Mouse (Mus musculus): ENCODE data around the gene Me1.
"Not testable (repeated sequence)": the region's sequence is repeated elsewhere in the genome, so short reads cannot be mapped to it uniquely, and the experiment has no call there.

Gene Me1

DNA sequence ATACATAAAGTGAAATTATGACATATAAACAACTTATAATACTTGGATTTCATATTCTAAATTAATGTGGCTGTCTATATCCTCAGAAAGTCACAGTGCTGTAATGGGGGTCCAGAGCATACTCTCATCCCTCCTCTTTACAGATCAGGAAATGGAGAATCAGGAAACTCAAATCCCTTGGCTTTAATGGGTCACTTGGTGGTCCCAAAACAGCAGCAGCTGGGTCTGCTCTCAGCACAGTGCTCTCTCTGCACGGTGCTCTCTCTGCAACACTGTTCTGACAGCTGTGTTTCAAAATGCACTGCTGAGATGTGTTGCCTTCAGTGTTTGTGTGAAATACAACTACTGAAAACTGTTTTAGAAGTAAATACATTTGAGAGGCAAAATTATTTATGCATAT lies 43.6 kb downstream of the Me1 start:
- DNase-seq (ENCODE audit: low read depth), result no peak

DNA sequence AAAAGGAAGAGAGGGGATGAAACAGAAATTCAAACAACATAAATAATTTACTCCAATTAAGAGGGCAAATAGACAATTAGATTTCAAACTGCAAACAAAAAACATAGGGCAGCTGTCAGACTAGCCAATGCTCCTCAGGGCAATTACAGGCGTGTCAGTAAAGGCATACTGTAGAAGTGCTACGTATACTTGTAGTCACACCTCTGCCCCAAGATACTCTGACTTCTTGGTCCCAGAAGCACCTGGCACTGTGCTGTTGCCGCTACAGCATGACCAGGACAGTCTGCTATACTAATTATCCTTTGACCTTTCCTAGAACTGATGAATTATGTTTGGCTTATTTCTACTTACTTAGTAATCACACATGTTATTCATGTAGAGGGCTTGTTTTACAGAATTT lies 44.5 kb downstream of the Me1 start:
- DNase-seq (ENCODE audit: low read depth), result no peak

DNA sequence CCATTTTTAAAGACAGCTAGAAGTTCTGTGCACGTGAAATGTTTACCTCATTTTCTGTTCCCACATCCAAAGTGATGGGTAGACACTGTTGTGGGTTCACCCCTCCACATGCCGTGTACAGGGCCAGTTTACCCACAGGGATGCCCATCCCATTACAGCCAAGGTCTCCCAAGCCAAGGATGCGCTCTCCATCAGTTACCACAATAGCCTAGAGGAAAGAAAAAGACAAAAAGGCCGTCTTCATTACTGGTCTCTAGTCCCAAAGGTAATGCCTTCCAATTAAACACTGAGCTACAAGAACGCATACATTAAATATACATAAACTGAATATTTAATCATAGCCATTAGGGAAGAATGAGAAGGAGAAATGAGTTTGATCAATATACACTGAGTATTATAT lies 44.9 kb downstream of the Me1 start:
- no peak for DNase-seq (ENCODE audit: low read depth)

DNA sequence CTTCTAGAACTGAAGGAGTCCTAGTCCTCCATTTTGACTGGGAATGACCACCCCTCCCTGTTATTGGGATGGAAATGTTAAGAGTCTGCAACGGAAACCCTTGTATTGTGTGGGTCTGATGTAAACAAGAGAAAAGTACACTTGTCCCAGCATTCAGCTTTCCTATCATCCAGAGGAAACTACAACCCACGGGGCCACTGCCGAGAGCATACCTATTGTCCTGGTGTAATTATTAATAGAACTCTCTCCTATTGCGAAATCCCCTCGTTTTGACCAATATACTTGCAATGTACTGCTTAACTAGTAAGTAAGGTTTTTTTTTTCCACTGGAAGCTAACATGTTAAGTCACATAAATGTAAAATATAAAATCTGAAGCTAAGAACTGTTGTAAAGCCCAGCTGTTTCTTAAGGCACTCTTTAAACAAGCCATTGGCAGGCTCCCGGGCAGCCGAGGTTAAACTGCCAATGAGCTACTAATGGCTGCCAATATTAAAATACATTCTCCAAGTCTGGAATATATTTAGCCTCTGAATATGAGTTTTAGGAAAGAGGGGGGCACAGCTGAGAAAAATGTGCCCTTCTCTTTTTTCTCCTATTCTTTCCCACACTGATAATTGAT lies 47.7 kb downstream of the Me1 start:
- DNase-seq (ENCODE audit: low read depth), result no peak

DNA sequence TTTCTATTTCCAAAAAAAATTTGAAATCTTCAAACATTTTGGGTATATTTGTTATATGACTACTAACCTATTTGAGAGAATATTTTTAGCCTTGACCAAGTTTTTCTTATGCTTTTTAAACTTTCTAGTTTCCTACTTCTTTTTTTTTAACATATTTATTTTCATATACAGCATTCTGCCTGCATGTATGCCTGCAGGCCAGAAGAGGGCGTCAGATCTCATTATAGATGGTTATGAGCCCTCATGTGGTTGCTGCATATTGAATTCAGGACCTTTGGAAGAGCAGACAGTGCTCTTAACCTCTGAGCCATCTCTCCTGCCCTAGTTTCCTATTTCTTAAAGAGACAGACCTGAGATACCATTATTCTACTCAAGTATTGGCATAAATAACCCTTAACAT lies 48.9 kb downstream of the Me1 start:
- no peak for DNase-seq (ENCODE audit: low read depth)

DNA sequence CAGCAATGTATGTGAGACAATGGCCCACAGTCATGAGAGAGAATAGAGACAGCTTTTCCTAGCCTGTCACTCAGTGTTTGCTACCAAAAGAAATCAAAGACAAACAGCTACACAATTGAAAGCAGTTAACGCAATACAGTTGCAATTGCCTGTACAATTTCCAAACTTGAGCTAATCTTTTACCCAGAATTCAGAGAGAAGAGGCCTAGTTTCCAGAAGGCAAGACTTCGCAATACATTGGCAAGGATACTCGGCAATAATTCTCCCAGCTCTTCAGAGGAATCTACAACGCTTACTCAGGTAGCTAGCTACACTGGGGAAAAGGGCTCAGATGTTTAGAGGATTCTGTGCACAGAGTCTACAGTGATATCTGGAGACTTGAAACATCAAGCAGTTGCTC lies 52.3 kb downstream of the Me1 start:
- no peak for DNase-seq (ENCODE audit: low read depth)

DNA sequence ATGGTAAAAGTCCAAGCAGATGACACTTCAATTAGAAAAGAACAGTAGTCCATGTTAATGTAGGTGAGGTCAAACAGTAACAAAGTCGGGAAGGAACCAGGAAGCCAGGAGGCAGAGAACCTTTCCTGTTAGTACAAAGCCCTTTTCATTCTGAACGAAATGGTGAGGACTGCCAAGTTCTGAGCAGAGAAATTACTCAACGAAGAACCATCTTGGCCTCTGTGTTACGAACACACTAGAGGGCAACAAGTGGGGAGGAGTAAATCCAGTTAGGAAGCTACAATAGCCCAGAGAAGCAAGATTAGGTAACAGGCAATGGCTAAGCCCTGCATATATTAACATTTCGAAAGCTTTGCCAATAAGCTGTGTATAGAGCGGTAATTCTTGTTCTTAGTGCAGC lies 57.0 kb downstream of the Me1 start:
- no peak for DNase-seq (ENCODE audit: low read depth)

DNA sequence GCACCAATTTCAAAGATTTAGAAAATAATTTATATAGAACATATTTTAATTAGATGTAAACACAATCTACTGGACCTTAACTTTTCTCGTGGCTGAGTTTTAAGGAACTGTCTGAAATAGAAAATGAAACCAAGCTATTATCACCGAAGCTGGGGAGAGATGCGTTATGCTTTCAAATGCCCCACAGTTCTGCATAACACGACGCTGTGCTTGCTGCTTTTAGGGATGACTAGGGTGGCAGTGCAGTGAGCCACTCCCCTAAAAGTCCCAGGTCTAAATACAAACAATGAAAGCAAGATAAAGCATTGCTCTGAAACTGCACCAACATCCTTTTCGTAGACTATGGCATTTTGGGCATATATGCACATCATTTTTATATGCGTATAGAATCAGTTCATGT lies 64.6 kb downstream of the Me1 start:
- DNase-seq (ENCODE audit: low read depth), result no peak

DNA sequence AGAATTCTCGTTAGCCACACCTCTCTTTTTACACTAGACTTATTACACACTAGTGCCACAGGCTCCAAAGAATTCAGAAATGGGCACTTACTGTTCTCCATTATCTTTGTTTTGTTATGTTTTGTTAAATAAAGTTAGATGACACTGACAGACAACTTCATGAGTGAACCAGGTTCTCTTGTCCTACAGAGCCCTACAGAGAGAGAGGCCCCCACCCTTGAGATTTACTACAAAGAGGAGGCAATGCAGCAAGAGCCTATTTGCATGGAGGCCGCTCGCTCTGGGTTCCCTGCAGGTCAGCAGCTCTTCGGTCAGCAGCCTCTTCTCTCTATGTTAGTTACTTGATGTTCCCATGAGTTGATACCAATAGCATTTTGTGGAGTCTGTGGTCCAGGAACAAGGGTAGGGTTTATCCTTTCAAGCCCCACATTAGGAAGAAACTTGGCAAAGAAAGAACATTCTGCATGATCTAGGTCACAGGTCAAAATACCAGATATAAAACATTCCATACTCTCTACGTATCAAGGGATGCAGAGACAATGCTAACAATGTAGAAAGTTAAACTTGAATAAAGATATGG lies 65.3 kb downstream of the Me1 start:
- DNase-seq (ENCODE audit: low read depth), result no peak

DNA sequence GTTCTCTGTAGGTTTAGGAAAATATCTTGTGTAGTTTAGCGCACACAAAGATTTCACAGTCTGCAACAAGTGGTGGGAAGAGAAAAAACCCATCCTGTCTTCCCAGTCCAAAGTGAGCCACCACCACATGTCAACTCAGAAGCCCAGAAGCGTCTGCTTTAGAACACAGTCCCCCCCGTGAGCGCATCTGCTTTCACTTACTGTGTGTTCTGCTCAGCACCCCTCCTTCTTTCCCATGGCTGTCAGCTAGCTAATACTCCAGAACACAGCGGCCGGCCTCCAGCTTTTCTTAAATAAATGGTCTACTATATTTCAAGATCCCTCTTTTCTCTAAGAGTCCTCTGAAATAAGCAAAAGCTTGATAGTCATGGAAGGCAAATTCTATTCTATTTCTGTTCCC lies 66.4 kb downstream of the Me1 start:
- no peak for DNase-seq (ENCODE audit: low read depth)

DNA sequence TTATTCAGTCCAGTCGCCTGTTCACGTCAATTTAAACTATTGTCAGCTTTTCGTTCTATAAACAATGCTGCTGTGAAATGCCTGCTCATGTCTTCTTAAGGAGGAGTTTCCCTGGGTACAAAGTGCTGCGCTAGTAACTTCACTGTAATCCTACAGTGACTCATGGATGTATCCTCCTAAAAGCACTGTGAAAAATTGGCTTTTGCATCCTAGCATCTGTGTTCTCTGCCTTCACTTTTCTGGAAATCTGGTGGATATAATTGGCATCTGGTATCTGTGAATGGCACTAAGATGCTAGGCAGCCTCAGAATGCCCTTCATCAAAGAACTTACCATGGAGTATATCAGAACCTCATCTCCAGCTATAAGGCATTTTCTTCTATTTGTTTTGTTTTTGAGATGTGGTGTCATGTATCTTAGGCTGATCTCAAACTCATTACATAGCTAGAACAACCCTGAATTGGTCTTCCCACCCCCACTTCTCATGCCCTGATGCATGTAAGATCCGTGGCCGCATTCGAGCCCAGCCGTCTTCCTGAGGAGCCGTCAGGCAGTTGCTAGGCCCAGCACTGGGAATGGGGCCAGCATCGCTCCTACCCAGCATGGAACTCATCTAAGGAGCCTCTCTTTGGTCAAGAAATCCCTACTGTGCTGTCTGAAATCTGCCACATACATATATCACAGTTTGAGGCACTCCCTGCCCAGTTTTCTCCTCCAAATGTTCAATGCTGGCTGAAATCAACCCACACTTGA lies 67.8 kb downstream of the Me1 start:
- DNase-seq (ENCODE audit: low read depth), result no peak

DNA sequence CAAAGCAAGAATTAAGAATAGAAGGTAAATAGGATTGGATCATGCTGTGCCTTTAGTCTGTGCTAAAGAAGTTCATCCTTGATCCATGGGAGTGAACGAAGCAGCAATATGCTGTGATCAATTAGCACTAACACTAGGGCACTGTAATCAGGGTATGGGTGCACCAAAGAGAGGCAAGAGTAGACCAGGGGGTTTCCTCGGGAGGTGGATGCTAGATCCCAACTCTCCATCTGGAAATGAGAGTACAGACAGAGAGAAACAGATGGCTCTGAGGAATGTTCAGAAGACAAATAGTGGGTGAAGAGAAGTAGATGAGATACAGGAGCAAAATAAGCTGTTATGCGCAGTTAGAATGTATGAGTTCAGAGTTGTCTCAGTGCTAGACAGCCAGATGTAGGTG lies 68.8 kb downstream of the Me1 start:
- no peak for DNase-seq (ENCODE audit: low read depth)

DNA sequence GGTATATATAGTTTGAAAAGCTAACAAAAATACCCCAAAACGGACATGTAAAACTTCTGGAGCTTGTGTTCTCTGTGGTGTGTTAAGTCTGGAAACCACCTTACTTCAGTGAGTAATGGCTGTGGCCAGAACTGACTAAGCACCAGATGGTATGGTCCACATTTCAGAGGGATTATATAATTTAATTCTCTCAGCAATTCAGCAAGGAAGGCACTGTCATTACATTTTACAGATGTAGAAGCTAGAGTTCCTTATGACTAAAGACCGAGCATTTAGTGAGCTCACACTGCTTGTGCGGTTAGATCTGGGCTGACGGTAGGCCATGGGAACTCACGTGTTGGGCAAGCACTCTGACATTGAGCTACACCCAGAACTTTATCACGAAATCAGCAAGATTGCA lies 71.0 kb downstream of the Me1 start:
- no peak for DNase-seq (ENCODE audit: low read depth)

DNA sequence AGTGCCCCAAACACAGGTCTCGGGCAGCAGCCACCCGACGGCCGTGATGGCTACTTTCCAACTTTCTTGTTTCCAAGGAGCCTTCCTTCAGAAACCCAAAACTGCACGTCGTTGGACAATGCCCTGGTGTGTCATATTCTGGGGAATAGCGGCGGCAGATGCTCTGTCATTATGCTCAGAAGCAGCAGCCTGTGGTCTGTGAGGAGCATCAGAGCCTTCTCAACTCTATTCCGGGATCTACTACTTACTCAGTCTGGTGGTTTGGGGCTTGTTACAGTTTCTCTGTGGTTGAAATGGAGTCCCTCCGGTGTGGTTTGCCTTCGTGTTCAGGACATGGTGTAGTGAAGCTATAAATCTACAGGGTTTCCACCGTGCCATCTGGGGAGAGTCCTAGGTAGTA lies 71.7 kb downstream of the Me1 start:
- no peak for DNase-seq (ENCODE audit: low read depth)

DNA sequence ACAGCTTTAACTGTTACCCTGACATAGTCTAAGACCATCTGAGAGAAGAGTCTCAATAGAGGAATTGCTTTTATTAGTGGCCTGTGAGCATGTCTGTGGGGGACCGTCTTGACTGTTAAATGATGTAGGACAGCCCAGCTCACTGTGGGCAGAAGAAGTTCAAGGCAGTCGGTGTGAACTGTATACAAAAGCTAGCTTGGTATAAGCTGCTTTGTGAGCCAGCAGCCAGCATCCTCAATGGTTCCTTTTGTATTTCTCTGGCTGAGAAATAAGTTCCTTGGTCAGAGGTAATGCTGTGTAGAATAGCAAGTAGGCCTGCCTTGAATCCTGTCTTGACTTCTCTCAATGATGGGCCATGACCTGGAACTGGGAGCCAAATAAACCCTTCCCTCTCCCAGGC lies 73.7 kb downstream of the Me1 start:
- no peak for DNase-seq (ENCODE audit: low read depth)

DNA sequence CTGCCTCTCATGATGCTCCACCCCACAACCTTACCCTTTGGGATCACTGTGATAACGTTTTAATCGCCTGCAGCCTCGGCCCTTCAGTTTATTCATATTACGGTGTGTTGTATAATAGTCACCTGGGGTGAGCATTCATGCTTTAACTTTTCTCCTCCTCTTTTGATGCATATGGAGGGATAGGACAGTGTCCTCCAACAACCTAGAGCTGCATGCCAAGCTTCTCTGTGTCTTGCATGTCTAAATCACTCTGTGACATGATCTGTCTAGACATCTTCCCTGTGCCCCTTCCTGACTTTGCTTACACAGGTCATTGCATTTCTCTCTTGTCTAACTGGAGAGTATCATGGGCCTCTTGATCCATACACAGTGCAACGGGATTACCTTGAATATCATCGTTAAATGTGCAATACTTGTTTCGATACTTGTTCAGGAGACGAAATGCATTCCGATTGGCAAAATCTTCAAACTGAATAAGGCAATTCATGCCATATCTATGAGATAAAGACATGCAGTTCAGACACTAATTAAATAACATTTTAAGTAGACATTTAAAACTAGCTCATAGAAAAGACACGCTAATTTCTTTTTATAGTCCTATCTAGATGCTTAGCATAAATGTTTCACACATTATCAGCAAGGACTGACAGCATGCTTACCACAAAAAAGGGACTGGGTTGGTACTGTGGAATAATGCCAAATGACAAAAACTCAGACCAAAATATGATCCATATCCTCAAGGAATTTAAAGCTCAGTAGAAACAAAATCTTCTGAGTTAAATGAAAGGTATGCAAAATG lies 76.2 kb downstream of the Me1 start:
- no peak for DNase-seq (ENCODE audit: low read depth)

DNA sequence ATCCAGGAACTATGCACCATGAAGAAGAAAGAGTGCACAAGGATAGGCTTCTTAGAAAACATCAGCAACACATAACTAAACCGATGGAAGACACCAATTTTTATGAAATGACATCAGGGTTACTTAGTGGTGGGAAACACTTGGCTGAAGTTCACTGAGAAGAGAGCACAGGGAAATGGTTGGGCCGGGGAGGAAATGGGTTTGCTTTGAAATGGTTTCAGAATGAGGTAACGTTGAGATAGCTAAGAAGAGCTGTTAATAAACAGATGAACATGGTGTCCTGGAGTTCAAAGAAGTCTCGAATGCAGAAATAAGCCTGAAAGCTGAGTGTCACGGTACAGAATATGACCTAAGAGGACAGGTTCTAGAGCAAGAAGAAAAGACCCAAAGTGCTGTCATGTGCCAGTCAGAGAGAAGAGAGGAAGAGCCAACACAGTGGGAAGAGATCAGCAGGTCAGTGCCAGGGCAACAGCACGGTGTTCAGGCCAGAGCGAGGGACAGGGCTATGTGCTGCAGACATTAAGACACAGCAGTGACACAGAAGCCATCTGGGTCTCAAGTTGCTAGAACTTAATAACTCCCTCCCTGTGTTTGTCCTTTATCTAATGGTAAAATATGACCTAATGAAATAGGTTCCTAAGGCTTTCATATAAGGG lies 77.8 kb downstream of the Me1 start:
- no peak for DNase-seq (ENCODE audit: low read depth)

DNA sequence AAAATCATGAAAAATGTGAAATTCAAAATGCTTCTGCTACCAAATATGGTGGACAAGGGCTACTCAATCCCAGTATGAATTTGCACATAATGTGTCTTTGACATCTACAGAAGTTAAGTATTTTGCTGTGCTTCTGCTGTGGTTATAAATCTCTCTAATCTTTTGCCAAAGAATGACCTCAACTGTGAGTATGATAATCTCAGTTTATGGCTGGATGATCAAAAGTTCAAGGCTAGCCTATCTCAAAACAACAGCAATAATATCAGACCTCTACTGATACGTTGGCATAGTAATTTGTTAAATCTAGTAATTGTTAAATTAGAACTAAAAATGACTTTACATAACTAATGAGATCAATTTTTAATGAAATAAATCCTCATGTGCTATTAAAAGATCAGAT lies 80.0 kb downstream of the Me1 start:
- DNase-seq (ENCODE audit: low read depth), result no peak

DNA sequence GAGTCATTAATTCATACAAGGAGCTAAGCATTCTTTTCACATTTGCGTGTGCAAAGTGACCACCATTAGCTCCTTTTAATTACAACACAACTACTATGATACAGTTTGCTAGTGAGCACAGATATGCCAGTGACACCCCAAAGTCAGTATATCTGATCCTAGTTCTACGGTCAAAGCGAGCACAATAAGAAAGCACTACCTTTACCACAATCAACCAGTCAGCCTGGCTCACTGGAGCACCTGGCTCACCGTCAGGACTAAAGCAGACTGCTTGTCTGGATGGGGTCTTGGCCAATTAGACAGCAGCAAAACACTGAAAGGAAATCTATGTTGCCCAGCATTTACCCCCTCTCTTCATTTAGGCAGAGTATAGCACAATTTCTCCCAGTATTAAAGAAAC lies 83.7 kb downstream of the Me1 start:
- DNase-seq (ENCODE audit: low read depth), result no peak

DNA sequence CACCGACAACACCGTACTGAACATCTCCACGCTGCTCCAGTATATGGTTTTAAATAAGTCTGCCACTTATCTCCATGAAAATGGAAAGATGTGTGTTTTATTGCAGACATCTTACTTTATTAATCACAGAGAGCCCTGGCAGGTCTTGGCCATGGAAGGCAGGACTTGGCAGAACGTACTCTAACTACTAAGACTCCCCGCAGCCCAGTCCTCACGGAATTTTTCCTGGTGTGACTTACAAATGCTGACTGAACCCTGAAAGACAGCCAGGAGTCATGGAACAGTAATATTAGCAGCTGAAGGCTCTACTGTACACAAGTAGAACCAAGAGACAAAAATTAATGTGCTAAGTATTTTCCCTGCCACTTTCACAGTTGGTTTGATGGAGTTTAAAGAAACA lies 90.0 kb downstream of the Me1 start:
- DNase-seq (ENCODE audit: low read depth), result no peak

DNA sequence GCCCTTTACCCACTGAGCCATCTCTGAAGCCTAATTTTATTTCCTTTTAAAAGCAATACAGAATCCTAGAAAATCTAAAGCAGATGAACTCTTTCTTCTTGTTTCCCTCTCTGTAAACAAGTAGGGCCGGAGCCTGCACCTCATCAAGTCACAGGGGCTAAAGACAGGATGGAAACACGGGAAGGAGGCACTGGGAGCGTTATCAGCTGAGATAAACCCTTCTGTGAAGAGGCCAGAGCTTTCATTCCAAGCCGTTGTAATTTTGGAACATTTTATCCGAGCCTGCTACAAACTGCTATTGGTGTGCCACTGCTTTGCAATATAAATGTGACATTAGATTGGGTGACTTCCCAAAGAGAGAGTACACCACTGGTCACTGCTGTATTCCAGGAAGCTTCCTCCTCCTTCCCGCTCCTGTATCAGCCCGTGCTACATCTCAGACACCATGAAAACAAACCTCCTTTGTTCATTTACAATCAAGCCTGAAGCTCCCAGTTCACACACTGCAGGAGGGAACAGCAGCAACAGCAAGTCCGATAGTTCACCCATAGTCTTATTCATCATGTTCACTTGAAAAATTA lies 95.9 kb downstream of the Me1 start:
- no peak for DNase-seq (ENCODE audit: low read depth)

DNA sequence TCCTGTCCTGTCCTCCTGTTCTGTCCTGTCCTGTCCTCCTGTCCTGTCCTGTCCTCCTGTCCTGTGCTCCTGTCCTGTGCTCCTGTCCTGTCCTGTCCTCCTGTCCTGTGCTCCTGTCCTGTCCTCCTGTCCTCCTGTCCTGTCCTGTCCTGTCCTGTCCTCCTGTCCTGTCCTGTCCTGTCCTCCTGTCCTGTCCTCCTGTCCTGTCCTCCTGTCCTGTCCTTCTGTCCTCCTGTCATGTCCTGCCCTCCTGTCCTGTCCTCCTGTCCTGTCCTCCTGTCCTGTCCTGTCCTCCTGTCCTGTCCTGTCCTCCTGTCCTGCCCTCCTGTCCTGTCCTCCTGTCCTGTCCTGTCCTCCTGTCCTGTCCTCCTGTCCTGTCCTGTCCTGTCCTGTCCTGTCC lies 98.8 kb downstream of the Me1 start:
- not testable (repeated sequence) for DNase-seq (ENCODE audit: low read depth)
